Mouse (Mus musculus) mesoderm, embryonic 11.5 days (tissue): ENCODE data around the gene Mgp.

Source experiments
- DNase-seq: peaks from one replicate; pipeline ENCODE4 v3.0.0-alpha.2; 2012; ENCODE audit warnings: low read depth, low spot score

Mgp gene

GRCm38 (mm10) chr6:136852348-136852747 is 23.3 kb downstream of the Mgp start:
- no peak for DNase-seq

- DNase-seq: no peak
These were observed 25.4 kb downstream of the Mgp start for GRCm38 (mm10) chr6:136850267-136850666.

GRCm38 (mm10) chr6:136848971-136849370 is 26.7 kb downstream of the Mgp start:
- DNase-seq: no peak

DNA sequence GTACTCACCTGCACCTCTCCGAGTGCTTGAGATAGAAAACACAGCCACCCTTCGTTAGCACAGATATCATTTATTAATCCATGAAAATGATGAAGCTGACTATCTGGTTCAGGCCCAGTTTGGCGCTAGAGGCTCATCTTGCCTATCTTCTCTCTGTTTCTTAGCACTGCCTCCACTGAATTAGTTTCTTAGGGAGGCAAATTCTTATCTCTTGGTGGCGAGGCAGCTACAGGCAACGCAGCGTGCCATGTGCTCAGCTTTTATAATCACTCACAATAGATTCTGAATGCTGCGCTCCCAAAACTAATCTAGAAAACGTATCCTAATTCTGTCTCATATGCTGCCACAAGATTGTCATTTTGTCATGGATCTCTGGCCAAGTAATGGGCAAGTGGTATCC is 27.2 kb downstream of the Mgp start:
- no peak for DNase-seq

- no peak for DNase-seq
These were observed 27.8 kb downstream of the Mgp start for GRCm38 (mm10) chr6:136847790-136848189.

DNA sequence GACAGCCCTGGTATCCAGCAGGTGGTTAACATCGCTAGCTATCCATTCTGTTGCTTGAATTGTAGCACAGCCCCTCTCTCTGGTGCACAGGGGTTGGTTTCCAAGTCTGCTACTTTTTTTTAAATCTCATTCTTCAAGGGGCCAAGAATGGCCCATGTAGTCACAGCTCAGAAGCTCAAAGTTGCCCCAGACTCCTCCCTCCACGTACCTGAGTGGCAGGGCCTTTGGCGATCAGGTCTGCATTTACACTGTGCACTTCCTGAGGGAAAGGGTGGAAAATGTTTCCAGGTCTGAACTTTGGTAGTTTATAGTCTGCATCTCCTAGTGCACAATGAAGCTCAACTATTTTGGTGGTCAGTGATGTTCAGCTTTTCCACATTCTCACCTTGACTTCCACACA is 28.4 kb downstream of the Mgp start:
- DNase-seq: no peak

DNA sequence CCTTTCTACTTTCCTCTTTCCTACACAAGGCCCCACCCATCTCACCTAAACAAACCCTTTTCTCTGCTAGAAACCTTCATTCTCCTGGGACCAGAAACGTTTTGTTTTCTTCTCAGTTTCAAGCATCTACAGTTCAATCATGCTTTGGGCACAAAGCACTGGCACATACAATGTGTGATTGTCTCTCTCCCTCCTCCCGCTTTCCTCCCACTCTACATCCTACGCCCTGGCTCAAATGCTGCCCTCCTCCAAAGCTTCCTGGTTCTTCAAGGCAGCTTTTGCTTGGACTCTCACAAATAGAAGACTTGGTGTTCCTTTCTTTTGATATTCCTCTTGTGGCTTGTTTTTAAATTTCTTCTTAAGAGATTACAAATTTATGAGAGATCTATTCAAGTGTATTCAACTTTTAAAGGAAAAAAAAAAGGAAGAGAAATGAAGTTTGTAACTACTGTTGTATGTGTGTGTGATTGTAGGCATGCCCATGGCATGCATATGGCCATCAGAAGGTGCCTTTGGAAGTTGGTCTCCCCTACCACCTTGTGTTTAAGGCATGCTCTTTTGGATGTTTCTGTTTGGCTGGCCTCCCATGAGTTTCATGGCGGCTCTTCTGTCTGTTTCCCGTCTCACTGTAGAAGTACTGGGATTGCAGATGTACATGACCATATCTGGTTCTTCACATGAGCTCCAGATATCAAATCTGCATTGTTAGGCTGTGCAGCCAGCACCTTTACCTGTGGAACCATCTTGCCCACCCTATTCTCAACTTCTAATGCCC is 29.7 kb downstream of the Mgp start:
- DNase-seq: no peak

DNA sequence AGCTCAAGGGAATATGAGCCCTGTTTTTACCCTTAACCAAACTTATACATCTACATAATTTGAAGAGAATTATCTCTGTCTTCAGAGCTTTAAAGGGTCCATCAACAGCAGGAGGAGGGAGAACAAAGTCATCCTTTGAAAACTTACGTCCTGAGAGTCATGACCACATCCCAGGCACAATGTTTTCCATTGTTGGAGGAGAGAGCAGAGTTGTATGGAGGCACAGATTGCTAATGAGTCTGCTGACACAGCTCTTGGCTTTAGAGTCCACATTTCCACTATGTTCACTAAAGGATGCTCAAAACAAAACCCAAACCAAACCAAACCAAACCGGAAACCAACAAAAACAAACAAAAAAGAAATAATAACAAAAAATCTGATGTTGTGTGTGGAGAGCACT is 30.7 kb downstream of the Mgp start:
- DNase-seq: no peak

DNA sequence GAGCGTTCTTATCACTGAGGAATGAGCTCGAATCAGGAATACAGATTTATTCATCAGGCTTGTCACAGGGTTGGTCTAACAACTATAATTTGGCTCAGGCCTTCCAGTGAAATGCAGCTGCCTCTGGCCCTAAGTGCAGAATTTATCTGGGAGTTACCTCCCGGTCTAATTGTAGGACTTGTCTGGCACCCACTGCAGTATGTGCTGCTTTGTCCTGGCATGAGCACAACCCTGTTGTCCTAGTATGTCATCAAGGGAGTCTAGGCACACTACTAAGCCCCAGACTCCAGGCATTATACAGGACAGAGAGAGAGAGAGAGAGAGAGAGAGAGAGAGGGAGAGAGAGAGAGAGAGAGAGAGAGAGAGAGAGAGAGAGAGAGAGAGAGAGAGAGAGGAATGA is 38.3 kb downstream of the Mgp start:
- no peak for DNase-seq

DNA sequence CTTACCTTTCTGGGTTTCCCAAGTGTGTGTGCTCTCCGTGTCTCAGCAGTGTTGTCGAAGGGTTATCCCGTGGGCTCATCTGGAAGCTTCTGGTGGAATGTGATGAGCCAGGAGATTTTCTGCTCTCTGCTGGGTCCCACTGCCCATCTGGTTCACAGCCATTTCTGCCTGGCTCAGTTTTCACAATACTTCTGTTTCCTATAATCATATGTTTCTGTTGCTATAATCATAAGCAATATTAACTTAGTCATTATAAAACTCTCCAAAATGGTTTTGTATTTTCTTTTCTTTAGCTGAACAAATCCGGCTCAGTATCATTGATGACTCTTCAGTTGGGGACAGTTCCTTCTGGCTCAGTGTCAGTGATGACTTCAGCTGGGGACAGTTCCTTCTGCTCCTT is 40.3 kb downstream of the Mgp start, which contains the start of gene Smco3:
Gene Smco3 (minus strand): TSS at position 101 of the 400 bp plus-strand sequence.
- DNase-seq: no peak

- DNase-seq: no peak
These were observed 43.9 kb downstream of the Mgp start for GRCm38 (mm10) chr6:136831712-136832111.

GRCm38 (mm10) chr6:136828681-136829080 is 46.9 kb downstream of the Mgp start:
- DNase-seq: no peak

DNA sequence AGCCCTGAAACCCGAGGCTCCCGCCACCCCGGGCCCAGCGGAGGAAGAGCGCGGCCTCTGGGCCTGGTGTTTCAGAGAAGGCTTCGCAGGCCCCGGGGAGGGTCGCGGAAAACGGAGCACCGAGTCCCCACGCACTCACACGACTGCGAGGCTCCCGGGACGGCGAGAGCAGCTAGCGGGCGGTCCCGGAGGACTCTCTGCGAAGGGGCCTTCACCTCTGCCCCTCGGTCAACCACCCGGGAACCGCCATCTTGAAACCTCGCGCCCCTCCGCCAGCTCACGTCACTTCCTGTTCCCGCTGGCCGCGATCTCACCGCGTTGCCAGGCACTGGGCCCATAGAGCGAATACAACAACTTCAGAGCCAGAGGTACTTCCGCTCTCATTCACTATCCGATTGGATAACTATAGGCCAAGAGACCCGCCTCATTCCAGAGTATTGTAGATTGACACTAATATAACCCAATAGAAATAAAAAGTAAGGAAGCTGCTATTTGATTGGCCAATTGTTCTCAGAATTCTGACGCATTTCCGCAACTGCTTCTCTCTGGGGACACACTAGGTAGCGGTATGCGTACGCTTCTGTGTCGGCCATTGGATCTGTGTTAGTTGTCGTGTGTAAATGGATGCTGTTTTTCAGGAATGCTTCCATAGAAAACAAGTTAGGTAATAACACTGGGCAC is 47.6 kb downstream of the Mgp start, which contains the start of gene Wbp11:
Gene Wbp11 (minus strand): TSS at position 353 of the 681 bp plus-strand sequence.
- DNase-seq: peak; percentile 97

- DNase-seq: no peak
These were observed 48.1 kb downstream of the Mgp start, which contains the start of gene BC049715 for GRCm38 (mm10) chr6:136827516-136827880. Gene BC049715, plus strand, starts transcription at chr6:136827626.

- DNase-seq: no peak
These were observed 48.5 kb downstream of the Mgp start for GRCm38 (mm10) chr6:136827116-136827515.

DNA sequence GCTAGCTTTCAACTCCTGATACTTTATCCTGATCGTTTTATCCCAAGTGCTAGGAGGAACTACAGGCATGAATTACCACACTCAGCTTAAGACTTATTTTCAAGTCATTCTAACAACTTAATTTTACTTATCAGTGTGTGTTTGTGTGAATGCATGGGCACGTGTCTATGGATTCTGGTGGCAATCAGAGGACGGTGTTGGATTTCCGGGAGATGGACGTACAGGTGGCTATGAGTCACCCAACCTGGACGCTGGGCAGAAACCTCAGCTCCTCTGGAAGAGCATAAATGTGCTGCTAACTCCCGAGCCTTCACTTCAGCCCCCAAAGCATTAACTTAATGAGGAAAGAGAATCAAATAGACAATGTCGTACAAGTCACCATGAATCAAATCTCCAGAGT is 50.6 kb downstream of the Mgp start:
- no peak for DNase-seq
